Mouse (Mus musculus): ENCODE data around the gene Gns.

DNA sequence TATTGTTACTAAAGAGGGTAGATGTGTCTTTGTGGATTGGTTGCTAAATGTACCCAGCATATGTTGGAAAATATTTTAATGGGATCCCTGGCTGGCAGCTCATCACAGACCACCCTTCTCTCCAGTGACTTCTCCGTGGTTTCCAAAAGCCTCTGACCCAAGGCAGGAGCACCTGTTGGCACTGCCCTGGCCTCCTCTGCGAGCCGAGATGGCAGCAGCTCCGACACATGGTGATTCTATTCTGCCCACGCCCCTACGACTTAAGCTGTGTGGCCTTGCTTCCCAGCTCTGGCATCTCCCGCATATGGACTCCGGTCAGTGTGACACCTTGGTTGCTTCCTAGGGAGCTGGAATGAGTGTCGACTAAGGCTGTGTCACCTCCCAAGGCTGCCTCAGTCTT, 38.2 kb downstream of the Gns start:
- no peak for TF ChIP-seq POLR2A (IDR thresholded peaks at IDR 0.05; ENCODE audit: low read depth, low read length)
- TF ChIP-seq CTCF (IDR thresholded peaks at IDR 0.05; ENCODE audit: borderline replicate concordance, insufficient read depth, low read length) = no peak

Measured in embryonic fibroblast, embryonic 13.5 days (primary cell).